Mouse (Mus musculus) kidney, adult 18-20 months (tissue): Measurements from ENCODE around the gene Prkcb.

ENCODE experiments used
- DNase-seq: peaks from one replicate; pipeline ENCODE4 v3.0.0; 2021

Gene Prkcb

GRCm38 (mm10) chr7:122322038-122322690 lies 33.6 kb downstream of the Prkcb start:
- DNase-seq, result no peak

- no peak for DNase-seq
Observed at GRCm38 (mm10) chr7:122327942-122328341, 39.4 kb downstream of the Prkcb start.

GRCm38 (mm10) chr7:122328466-122328865 lies 39.9 kb downstream of the Prkcb start:
- no peak for DNase-seq

GRCm38 (mm10) chr7:122329588-122329987 lies 41.0 kb downstream of the Prkcb start:
- DNase-seq, result no peak

- DNase-seq, result no peak
Observed at GRCm38 (mm10) chr7:122333686-122334085, 45.1 kb downstream of the Prkcb start.

- no peak for DNase-seq
Observed at GRCm38 (mm10) chr7:122337302-122337701, 48.8 kb downstream of the Prkcb start.

GRCm38 (mm10) chr7:122338055-122338454 lies 49.5 kb downstream of the Prkcb start:
- DNase-seq, result no peak

GRCm38 (mm10) chr7:122339476-122339875 lies 50.9 kb downstream of the Prkcb start:
- DNase-seq, result no peak

- no peak for DNase-seq
Observed at GRCm38 (mm10) chr7:122341813-122342212, 53.3 kb downstream of the Prkcb start.

- no peak for DNase-seq
Observed at GRCm38 (mm10) chr7:122344656-122345055, 56.1 kb downstream of the Prkcb start.

- no peak for DNase-seq
Observed at GRCm38 (mm10) chr7:122346251-122347242, 58.0 kb downstream of the Prkcb start.

- DNase-seq, result no peak
Observed at GRCm38 (mm10) chr7:122347433-122347832, 58.9 kb downstream of the Prkcb start.

GRCm38 (mm10) chr7:122349961-122350360 lies 61.4 kb downstream of the Prkcb start:
- DNase-seq, result no peak

GRCm38 (mm10) chr7:122350741-122351140 lies 62.2 kb downstream of the Prkcb start:
- no peak for DNase-seq

- DNase-seq, result no peak
Observed at GRCm38 (mm10) chr7:122351816-122352215, 63.3 kb downstream of the Prkcb start.

- no peak for DNase-seq
Observed at GRCm38 (mm10) chr7:122352566-122353277, 64.2 kb downstream of the Prkcb start.

- DNase-seq, result no peak
Observed at GRCm38 (mm10) chr7:122353329-122353728, 64.8 kb downstream of the Prkcb start.

GRCm38 (mm10) chr7:122356941-122357340 lies 68.4 kb downstream of the Prkcb start:
- no peak for DNase-seq

- peak; percentile 5 for DNase-seq
Observed at GRCm38 (mm10) chr7:122357847-122358246, 69.3 kb downstream of the Prkcb start.

- DNase-seq, result no peak
Observed at GRCm38 (mm10) chr7:122366635-122367034, 78.1 kb downstream of the Prkcb start.

- no peak for DNase-seq
Observed at GRCm38 (mm10) chr7:122367303-122368007, 78.9 kb downstream of the Prkcb start.

- no peak for DNase-seq
Observed at GRCm38 (mm10) chr7:122370488-122370887, 81.9 kb downstream of the Prkcb start.

- no peak for DNase-seq
Observed at GRCm38 (mm10) chr7:122371947-122372346, 83.4 kb downstream of the Prkcb start.
